In the genomic region with DNA sequence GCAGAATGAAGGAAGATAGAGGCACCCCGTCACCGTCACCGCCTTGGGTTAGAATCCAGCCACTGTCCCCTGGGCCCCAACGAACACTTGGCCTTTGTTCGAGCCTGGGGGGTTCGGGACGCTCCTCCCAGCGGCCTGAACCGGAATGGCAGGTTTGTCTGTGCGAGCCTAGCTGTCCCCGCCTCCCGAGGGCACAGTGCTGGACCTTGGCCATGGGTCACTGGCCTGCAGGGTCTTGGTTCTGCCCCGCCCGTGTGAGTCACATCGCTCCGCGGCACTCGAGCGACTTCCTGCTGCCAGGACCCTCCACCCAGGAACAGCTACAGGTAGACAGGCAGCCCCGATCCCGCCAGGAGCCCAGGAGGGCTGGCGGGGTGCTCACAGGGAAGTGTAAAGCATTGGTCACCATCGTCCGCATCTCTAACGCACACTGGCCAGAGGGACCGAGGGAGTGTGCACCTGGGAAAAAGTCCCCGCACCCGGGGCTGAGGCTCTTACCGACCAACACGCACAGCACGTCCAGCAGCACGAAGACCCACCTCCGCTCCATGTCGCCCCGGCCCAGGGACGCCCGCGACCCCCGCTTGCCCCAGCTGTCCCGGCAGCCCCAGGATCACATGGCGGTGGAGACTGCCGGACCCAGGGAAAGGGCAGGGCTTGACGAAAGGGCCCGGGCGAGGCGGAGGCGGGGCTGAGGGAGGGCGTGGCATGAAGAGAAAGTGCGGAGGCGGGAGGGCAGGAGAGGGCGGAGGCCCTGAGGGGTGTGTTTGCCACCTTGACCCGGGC, we compare ENCODE assay signal across 2 mouse cellular contexts.
TF ChIP-seq lines count a peak whose summit lies in the region.

Plpp2 (minus strand) TSS at position 671 of the 786 bp plus-strand sequence.

TF ChIP-seq in C2C12, 6 proteins besides CTCF, POLR2A, EP300 and RAD21 (continued from another document):
- TF ChIP-seq MAX (IDR thresholded peaks at IDR 0.05) (peak; percentile 71), CEBPB (IDR thresholded peaks at IDR 0.05; ENCODE audit: low read depth) (no peak), MYOG (IDR thresholded peaks at IDR 0.05; ENCODE audit: control insufficient read depth, extremely low read depth, insufficient read length) (no peak), MYOD1 (IDR thresholded peaks at IDR 0.05; ENCODE audit: control insufficient read depth, insufficient read length, low read depth) (no peak)

TF ChIP-seq in myocyte, 11 proteins besides CTCF, POLR2A, EP300 and RAD21 (continued from another document):
- no peak for TF ChIP-seq TCF12 (IDR thresholded peaks at IDR 0.05; ENCODE audit: insufficient read depth, poor library complexity, severe bottlenecking)
- TF ChIP-seq CEBPB (IDR thresholded peaks at IDR 0.05; ENCODE audit: insufficient read depth, poor library complexity, severe bottlenecking) = no peak
- TF ChIP-seq SRF (IDR thresholded peaks at IDR 0.05; ENCODE audit: control insufficient read depth, insufficient read length, low read depth) = no peak
- TF ChIP-seq POLR2AphosphoS2 (IDR thresholded peaks at IDR 0.05; ENCODE audit: insufficient read length, low read depth) = peak; percentile 61
- TF ChIP-seq E2F4 (IDR thresholded peaks at IDR 0.05; ENCODE audit: insufficient read depth) = no peak
- TF ChIP-seq MYOD1 (IDR thresholded peaks at IDR 0.05; ENCODE audit: control insufficient read depth in 1 of 3, insufficient read length in 2 of 3, low read depth in 2 of 3) = peak in 1 of 3 experiments; percentile 45
- no peak for TF ChIP-seq TCF3 (IDR thresholded peaks at IDR 0.05; ENCODE audit: insufficient read length, low read depth)
- TF ChIP-seq REST (IDR thresholded peaks at IDR 0.05; ENCODE audit: insufficient read depth, insufficient read length) = no peak
- TF ChIP-seq MAX (IDR thresholded peaks at IDR 0.05; ENCODE audit: low read depth) = no peak
